In genomic region chr9:21245113-21245487, GRCm38 (mm10) we compare ENCODE assay signal across 10 mouse cellular contexts. TPM values are rescaled to one million over a fixed set of nuclear protein-coding genes. Genes with fewer than 3 reads are reported as not detected.
DNase-seq lines count a peak whose midpoint lies in the region; ATAC-seq and TF ChIP-seq lines count a peak whose summit lies in the region.
"Had no signal": no experiment of that assay in that cellular context is flagged by ENCODE, and none has a peak within 500 bp of the region (broad histone marks: within the 10 kb centered on the region; RNA-seq: fewer than 3 reads in every experiment).

No protein-coding gene starts in this region.

- TF ChIP-seq CTCF in hindbrain, postnatal 0 days (IDR thresholded peaks at IDR 0.05; ENCODE audit: low read depth) = no peak

- DNase-seq in heart, postnatal 25 days (ENCODE audit: low spot score) = no peak
- no peak for DNase-seq in embryonic facial prominence, embryonic 10.5 days (ENCODE audit: low spot score)
- no peak for DNase-seq in hindbrain, postnatal 0 days (ENCODE audit: low spot score)
- DNase-seq in testis, postnatal 10 days (ENCODE audit: low spot score) = no peak
- no peak for DNase-seq in left cerebral cortex, adult 9 months (ENCODE audit: low spot score in 2 of 2)
- DNase-seq in kidney, adult 11 months = no peak

- H3K27me3 ChIP-seq in heart, embryonic 15.5 days = peaks cover 74% of the 10 kb centered on the region
- H3K27me3 ChIP-seq in embryonic facial prominence, embryonic 10.5 days (replicated peaks; ENCODE audit: low read depth, poor library complexity, severe bottlenecking) = peaks cover 100% of the 10 kb centered on the region
- H3K27me3 ChIP-seq in hindbrain, postnatal 0 days (ENCODE audit: insufficient read depth, low read length) = peaks cover 46% of the 10 kb centered on the region
- H3K27me3 ChIP-seq in midbrain, embryonic 15.5 days (replicated peaks) = peaks cover 75% of the 10 kb centered on the region

- 3% methylated on average over 16 of the region's 16 CpGs for WGBS in heart, embryonic 15.5 days
- WGBS in embryonic facial prominence, embryonic 10.5 days = 2% methylated on average over 16 of the region's 16 CpGs
- 2% methylated on average over 8 of the region's 16 CpGs for WGBS in hindbrain, postnatal 0 days
- 2% methylated on average over 16 of the region's 16 CpGs for WGBS in midbrain, embryonic 15.5 days

- peak overlapping the region; percentile 89 for H3K4me2 ChIP-seq in heart, embryonic 15.5 days
- peak overlapping the region; percentile 80 for H3K4me2 ChIP-seq in hindbrain, postnatal 0 days (ENCODE audit: low read depth, low read length)
- peak overlapping the region; percentile 90 for H3K4me2 ChIP-seq in midbrain, embryonic 15.5 days

- H3K4me1 ChIP-seq in heart, embryonic 15.5 days (replicated peaks) = peaks cover 29% of the 10 kb centered on the region
- H3K4me1 ChIP-seq in embryonic facial prominence, embryonic 10.5 days = peaks cover 31% of the 10 kb centered on the region
- H3K4me1 ChIP-seq in hindbrain, postnatal 0 days (ENCODE audit: insufficient read depth, low read length) = no peaks in the 10 kb centered on the region
- H3K4me1 ChIP-seq in midbrain, embryonic 15.5 days = peaks cover 19% of the 10 kb centered on the region

- H3K9me3 ChIP-seq in heart, embryonic 15.5 days (replicated peaks) = no peaks in the 10 kb centered on the region
- H3K9me3 ChIP-seq in embryonic facial prominence, embryonic 10.5 days = peaks cover 4% of the 10 kb centered on the region
- H3K9me3 ChIP-seq in hindbrain, postnatal 0 days (ENCODE audit: low read length) = no peaks in the 10 kb centered on the region
- H3K9me3 ChIP-seq in midbrain, embryonic 15.5 days = no peaks in the 10 kb centered on the region

- H3K9ac ChIP-seq in heart, embryonic 15.5 days = peak overlapping the region; percentile 42
- H3K9ac ChIP-seq in hindbrain, postnatal 0 days (replicated peaks; ENCODE audit: low read length) = peak overlapping the region; percentile 52; the same call in 1 of the 2 replicates
- H3K9ac ChIP-seq in midbrain, embryonic 15.5 days = peak overlapping the region; percentile 51

- intact Hi-C loops in heart, postnatal 25 days (cut with DNase I) = no loop called here

- no peaks in the 10 kb centered on the region for H3K36me3 ChIP-seq in heart, embryonic 15.5 days
- H3K36me3 ChIP-seq in embryonic facial prominence, embryonic 10.5 days (replicated peaks) = no peaks in the 10 kb centered on the region
- H3K36me3 ChIP-seq in hindbrain, postnatal 0 days (ENCODE audit: insufficient read depth, low read length) = no peaks in the 10 kb centered on the region
- H3K36me3 ChIP-seq in midbrain, embryonic 15.5 days (replicated peaks) = no peaks in the 10 kb centered on the region

- ATAC-seq in heart, embryonic 15.5 days (replicated peaks; ENCODE audit: insufficient number of reproducible peaks, insufficient read depth, low FRiP score, low read depth) = no peak
- ATAC-seq in hindbrain, postnatal 0 days = no peak
- no peak; the same call in 1 of the 2 replicates for ATAC-seq in midbrain, embryonic 15.5 days (replicated peaks)

- no peak overlapping the region for H3K27ac ChIP-seq in heart, embryonic 15.5 days
- peak overlapping the region; percentile 57; the same call in 1 of the 2 replicates for H3K27ac ChIP-seq in embryonic facial prominence, embryonic 10.5 days (replicated peaks)
- peak overlapping the region; percentile 67; the same call in 1 of the 2 replicates for H3K27ac ChIP-seq in hindbrain, postnatal 0 days
- H3K27ac ChIP-seq in midbrain, embryonic 15.5 days = peak overlapping the region; percentile 48

- peak overlapping the region; percentile 52 for H3K4me3 ChIP-seq in heart, embryonic 15.5 days
- peak overlapping the region; percentile 61 for H3K4me3 ChIP-seq in embryonic facial prominence, embryonic 10.5 days
- H3K4me3 ChIP-seq in hindbrain, postnatal 0 days (ENCODE audit: low read length) = peak overlapping the region; percentile 47
- peak overlapping the region; percentile 47 for H3K4me3 ChIP-seq in midbrain, embryonic 15.5 days

RNA-seq across cellular contexts. Expression of gene S1pr5, which starts 3.1 kb away (rescaled TPM):
- polyA plus RNA-seq in heart, embryonic 15.5 days (2015; fragmentation: Nextera tagmentation; extraction: Ambion mirVana) = 0.05 and 0.11 TPM in 2 replicates
- total RNA-seq in heart, postnatal 25 days (2021) = under 1 TPM; 0.70 to 0.78 TPM
- polyA plus RNA-seq in embryonic facial prominence, embryonic 10.5 days (2016; fragmentation: Nextera tagmentation; extraction: Ambion mirVana) = 0.22 TPM in 1 of 2 replicates, not detected in the other
- total RNA-seq in hindbrain, postnatal 0 days (2014; rRNA removed) = 4.9 and 8.2 TPM in 2 replicates
- polyA plus RNA-seq in hindbrain, postnatal 0 days (2015; fragmentation: Nextera tagmentation; extraction: Ambion mirVana) = 2.9 and 3.1 TPM in 2 replicates
- 2.8 and 4.2 TPM in 2 replicates for polyA plus RNA-seq in midbrain, embryonic 15.5 days (2015; fragmentation: Nextera tagmentation; extraction: Ambion mirVana)
- total RNA-seq: CH12.LX had no signal
- polyA plus RNA-seq: large intestine, adult 2 months had no signal

RNA-seq across cellular contexts. Expression of gene Keap1, which starts 5.9 kb away (rescaled TPM):
- 43.4 and 56.9 TPM in 2 replicates for polyA plus RNA-seq in heart, embryonic 15.5 days (2015; fragmentation: Nextera tagmentation; extraction: Ambion mirVana)
- total RNA-seq in heart, postnatal 25 days (2021) = 10 to 100 TPM; 35.9 to 42.2 TPM
- polyA plus RNA-seq in embryonic facial prominence, embryonic 10.5 days (2016; fragmentation: Nextera tagmentation; extraction: Ambion mirVana) = 47.8 and 49.6 TPM in 2 replicates
- 74.9 and 98.9 TPM in 2 replicates for total RNA-seq in hindbrain, postnatal 0 days (2014; rRNA removed)
- 59.4 and 60.9 TPM in 2 replicates for polyA plus RNA-seq in hindbrain, postnatal 0 days (2015; fragmentation: Nextera tagmentation; extraction: Ambion mirVana)
- polyA plus RNA-seq in midbrain, embryonic 15.5 days (2015; fragmentation: Nextera tagmentation; extraction: Ambion mirVana) = 75.4 and 78.7 TPM in 2 replicates

RNA-seq across cellular contexts. Expression of gene Atg4d, which starts 20.0 kb away (rescaled TPM):
- 48.5 and 50.9 TPM in 2 replicates for polyA plus RNA-seq in heart, embryonic 15.5 days (2015; fragmentation: Nextera tagmentation; extraction: Ambion mirVana)
- total RNA-seq in heart, postnatal 25 days (2021) = 10 to 100 TPM; 94.7 to 96.1 TPM
- polyA plus RNA-seq in embryonic facial prominence, embryonic 10.5 days (2016; fragmentation: Nextera tagmentation; extraction: Ambion mirVana) = 37.8 and 41.3 TPM in 2 replicates
- 24.8 and 38.6 TPM in 2 replicates for total RNA-seq in hindbrain, postnatal 0 days (2014; rRNA removed)
- polyA plus RNA-seq in hindbrain, postnatal 0 days (2015; fragmentation: Nextera tagmentation; extraction: Ambion mirVana) = 32.1 and 35.5 TPM in 2 replicates
- polyA plus RNA-seq in midbrain, embryonic 15.5 days (2015; fragmentation: Nextera tagmentation; extraction: Ambion mirVana) = 54.7 and 55.7 TPM in 2 replicates

RNA-seq across cellular contexts. Expression of gene Kri1, which starts 42.7 kb away (rescaled TPM):
- 10.4 and 12.5 TPM in 2 replicates for polyA plus RNA-seq in heart, embryonic 15.5 days (2015; fragmentation: Nextera tagmentation; extraction: Ambion mirVana)
- total RNA-seq in heart, postnatal 25 days (2021) = 10 to 100 TPM; 15.9 to 17.4 TPM
- polyA plus RNA-seq in embryonic facial prominence, embryonic 10.5 days (2016; fragmentation: Nextera tagmentation; extraction: Ambion mirVana) = 16.2 and 18.0 TPM in 2 replicates
- total RNA-seq in hindbrain, postnatal 0 days (2014; rRNA removed) = 14.8 and 15.3 TPM in 2 replicates
- polyA plus RNA-seq in hindbrain, postnatal 0 days (2015; fragmentation: Nextera tagmentation; extraction: Ambion mirVana) = 10.9 and 11.8 TPM in 2 replicates
- polyA plus RNA-seq in midbrain, embryonic 15.5 days (2015; fragmentation: Nextera tagmentation; extraction: Ambion mirVana) = 17.1 and 20.8 TPM in 2 replicates

RNA-seq across cellular contexts. Expression of gene Cdkn2d, which starts 46.1 kb away (rescaled TPM):
- 88.6 and 96.4 TPM in 2 replicates for polyA plus RNA-seq in heart, embryonic 15.5 days (2015; fragmentation: Nextera tagmentation; extraction: Ambion mirVana)
- 10 to 100 TPM; 15.1 to 16.8 TPM for total RNA-seq in heart, postnatal 25 days (2021)
- 40.9 and 45.1 TPM in 2 replicates for polyA plus RNA-seq in embryonic facial prominence, embryonic 10.5 days (2016; fragmentation: Nextera tagmentation; extraction: Ambion mirVana)
- 115 and 123 TPM in 2 replicates for total RNA-seq in hindbrain, postnatal 0 days (2014; rRNA removed)
- 134 and 142 TPM in 2 replicates for polyA plus RNA-seq in hindbrain, postnatal 0 days (2015; fragmentation: Nextera tagmentation; extraction: Ambion mirVana)
- 87.3 and 92.1 TPM in 2 replicates for polyA plus RNA-seq in midbrain, embryonic 15.5 days (2015; fragmentation: Nextera tagmentation; extraction: Ambion mirVana)
